Mouse (Mus musculus): ENCODE results near the gene Dag1. TPM values are rescaled to one million over a fixed set of nuclear protein-coding genes. Genes with fewer than 3 reads are reported as not detected.

The Dag1 gene
- polyA plus RNA-seq, 1 experiment from 2014 or later: 107 TPM

GRCm38 (mm10) chr9:108178391-108178790, 85.4 kb downstream of the Dag1 start:
- Histone ChIP-seq H3K9me3 (ENCODE audit: control insufficient read depth, low read length) (no peaks in the 10 kb centered on the region), H3K27me3 (replicated peaks; ENCODE audit: control insufficient read depth, insufficient read depth, low read length) (no peaks in the 10 kb centered on the region), H3K9ac (ENCODE audit: low read depth, low read length) (no peak overlapping the region), H3K36me3 (ENCODE audit: control insufficient read depth, insufficient read depth, low read length) (no peaks in the 10 kb centered on the region), H3K27ac (replicated peaks; ENCODE audit: low read depth, low read length) (no peak overlapping the region), H3K4me3 (ENCODE audit: low read depth, low read length) (no peak overlapping the region), H3K4me2 (ENCODE audit: low read depth, low read length) (no peak overlapping the region), H3K4me1 (ENCODE audit: control insufficient read depth, insufficient read depth, low read length) (no peaks in the 10 kb centered on the region)
- no peak for ATAC-seq (ENCODE audit: low read depth)
- DNase-seq (ENCODE audit: low spot score): no peak
- WGBS: 80% methylated on average over 4 of the region's 5 CpGs

GRCm38 (mm10) chr9:108175116-108175838, 88.5 kb downstream of the Dag1 start:
- H3K27ac ChIP-seq (replicated peaks; ENCODE audit: low read depth, low read length): no peak overlapping the region
- no peak overlapping the region for H3K4me3 ChIP-seq (ENCODE audit: low read depth, low read length)
- ATAC-seq (ENCODE audit: low read depth): no peak
- WGBS: 77% methylated on average over 17 of the region's 19 CpGs
- H3K36me3 ChIP-seq (ENCODE audit: control insufficient read depth, insufficient read depth, low read length): no peaks in the 10 kb centered on the region
- H3K9me3 ChIP-seq (ENCODE audit: control insufficient read depth, low read length): no peaks in the 10 kb centered on the region
- no peak overlapping the region for H3K4me2 ChIP-seq (ENCODE audit: low read depth, low read length)
- no peaks in the 10 kb centered on the region for H3K4me1 ChIP-seq (ENCODE audit: control insufficient read depth, insufficient read depth, low read length)
- no peaks in the 10 kb centered on the region for H3K27me3 ChIP-seq (replicated peaks; ENCODE audit: control insufficient read depth, insufficient read depth, low read length)
- no peak for DNase-seq (ENCODE audit: low spot score)
- H3K9ac ChIP-seq (ENCODE audit: low read depth, low read length): no peak overlapping the region

GRCm38 (mm10) chr9:108172777-108173350, 90.9 kb downstream of the Dag1 start:
- H3K9me3 ChIP-seq (ENCODE audit: control insufficient read depth, low read length): 0 out of 2 replicates have a peak, but pooled peaks cover 3% of the 10 kb centered on the region
- H3K4me2 ChIP-seq (ENCODE audit: low read depth, low read length): no peak overlapping the region
- DNase-seq (ENCODE audit: low spot score) (no peak), ATAC-seq (ENCODE audit: low read depth) (no peak)
- H3K9ac ChIP-seq (ENCODE audit: low read depth, low read length): no peak overlapping the region
- H3K4me3 ChIP-seq (ENCODE audit: low read depth, low read length): no peak overlapping the region
- no peak overlapping the region for H3K27ac ChIP-seq (replicated peaks; ENCODE audit: low read depth, low read length)
- H3K27me3 ChIP-seq (replicated peaks; ENCODE audit: control insufficient read depth, insufficient read depth, low read length): no peaks in the 10 kb centered on the region
- WGBS: 77% methylated on average over 5 of the region's 5 CpGs
- H3K4me1 ChIP-seq (ENCODE audit: control insufficient read depth, insufficient read depth, low read length): no peaks in the 10 kb centered on the region
- H3K36me3 ChIP-seq (ENCODE audit: control insufficient read depth, insufficient read depth, low read length): no peaks in the 10 kb centered on the region

GRCm38 (mm10) chr9:108169751-108170150, 94.0 kb downstream of the Dag1 start:
- ATAC-seq (ENCODE audit: low read depth) (no peak), DNase-seq (ENCODE audit: low spot score) (peak; percentile 23)
- Histone ChIP-seq H3K9me3 (ENCODE audit: control insufficient read depth, low read length) (0 out of 2 replicates have a peak, but pooled peaks cover 3% of the 10 kb centered on the region), H3K4me3 (ENCODE audit: low read depth, low read length) (no peak overlapping the region), H3K27ac (replicated peaks; ENCODE audit: low read depth, low read length) (no peak overlapping the region), H3K36me3 (ENCODE audit: control insufficient read depth, insufficient read depth, low read length) (no peaks in the 10 kb centered on the region), H3K4me1 (ENCODE audit: control insufficient read depth, insufficient read depth, low read length) (no peaks in the 10 kb centered on the region), H3K27me3 (replicated peaks; ENCODE audit: control insufficient read depth, insufficient read depth, low read length) (no peaks in the 10 kb centered on the region), H3K9ac (ENCODE audit: low read depth, low read length) (no peak overlapping the region), H3K4me2 (ENCODE audit: low read depth, low read length) (no peak overlapping the region)
- WGBS: 77% methylated on average over 10 of the region's 10 CpGs

GRCm38 (mm10) chr9:108165143-108165542, 98.6 kb downstream of the Dag1 start:
- Histone ChIP-seq H3K4me3 (ENCODE audit: low read depth, low read length) (no peak overlapping the region), H3K9ac (ENCODE audit: low read depth, low read length) (no peak overlapping the region), H3K36me3 (ENCODE audit: control insufficient read depth, insufficient read depth, low read length) (no peaks in the 10 kb centered on the region), H3K27me3 (replicated peaks; ENCODE audit: control insufficient read depth, insufficient read depth, low read length) (no peaks in the 10 kb centered on the region), H3K27ac (replicated peaks; ENCODE audit: low read depth, low read length) (no peak overlapping the region), H3K4me2 (ENCODE audit: low read depth, low read length) (no peak overlapping the region), H3K9me3 (ENCODE audit: control insufficient read depth, low read length) (0 out of 2 replicates have a peak, but pooled peaks cover 3% of the 10 kb centered on the region), H3K4me1 (ENCODE audit: control insufficient read depth, insufficient read depth, low read length) (no peaks in the 10 kb centered on the region)
- ATAC-seq (ENCODE audit: low read depth) (no peak), DNase-seq (ENCODE audit: low spot score) (no peak)
- WGBS: 44% methylated on average over 8 of the region's 8 CpGs

GRCm38 (mm10) chr9:108163646-108164284, 100.0 kb downstream of the Dag1 start:
- DNase-seq (ENCODE audit: low spot score) (no peak), ATAC-seq (ENCODE audit: low read depth) (no peak)
- H3K27ac ChIP-seq (replicated peaks; ENCODE audit: low read depth, low read length): no peak overlapping the region
- no peak overlapping the region for H3K9ac ChIP-seq (ENCODE audit: low read depth, low read length)
- no peak overlapping the region for H3K4me2 ChIP-seq (ENCODE audit: low read depth, low read length)
- H3K36me3 ChIP-seq (ENCODE audit: control insufficient read depth, insufficient read depth, low read length): no peaks in the 10 kb centered on the region
- H3K9me3 ChIP-seq (ENCODE audit: control insufficient read depth, low read length): 0 out of 2 replicates have a peak, but pooled peaks cover 3% of the 10 kb centered on the region
- 74% methylated on average over 16 of the region's 16 CpGs for WGBS
- no peak overlapping the region for H3K4me3 ChIP-seq (ENCODE audit: low read depth, low read length)
- no peaks in the 10 kb centered on the region for H3K27me3 ChIP-seq (replicated peaks; ENCODE audit: control insufficient read depth, insufficient read depth, low read length)
- H3K4me1 ChIP-seq (ENCODE audit: control insufficient read depth, insufficient read depth, low read length): no peaks in the 10 kb centered on the region

GRCm38 (mm10) chr9:108157891-108158290, 105.9 kb downstream of the Dag1 start:
- no peak overlapping the region for H3K4me3 ChIP-seq (ENCODE audit: low read depth, low read length)
- no peak overlapping the region for H3K4me2 ChIP-seq (ENCODE audit: low read depth, low read length)
- WGBS: 57% methylated on average over 7 of the region's 7 CpGs
- no peaks in the 10 kb centered on the region for H3K27me3 ChIP-seq (replicated peaks; ENCODE audit: control insufficient read depth, insufficient read depth, low read length)
- H3K4me1 ChIP-seq (ENCODE audit: control insufficient read depth, insufficient read depth, low read length): no peaks in the 10 kb centered on the region
- no peak overlapping the region for H3K9ac ChIP-seq (ENCODE audit: low read depth, low read length)
- ATAC-seq (ENCODE audit: low read depth) (no peak), DNase-seq (ENCODE audit: low spot score) (no peak)
- no peaks in the 10 kb centered on the region for H3K36me3 ChIP-seq (ENCODE audit: control insufficient read depth, insufficient read depth, low read length)
- H3K27ac ChIP-seq (replicated peaks; ENCODE audit: low read depth, low read length): no peak overlapping the region
- no peaks in the 10 kb centered on the region for H3K9me3 ChIP-seq (ENCODE audit: control insufficient read depth, low read length)

- no peak for DNase-seq (ENCODE audit: low spot score)
- H3K4me1 ChIP-seq (ENCODE audit: control insufficient read depth, insufficient read depth, low read length): no peaks in the 10 kb centered on the region
- H3K9me3 ChIP-seq (ENCODE audit: control insufficient read depth, low read length): no peaks in the 10 kb centered on the region
- 74% methylated on average over 6 of the region's 6 CpGs for WGBS
- no peak overlapping the region for H3K27ac ChIP-seq (replicated peaks; ENCODE audit: low read depth, low read length)
- H3K36me3 ChIP-seq (ENCODE audit: control insufficient read depth, insufficient read depth, low read length): no peaks in the 10 kb centered on the region
- no peak overlapping the region for H3K9ac ChIP-seq (ENCODE audit: low read depth, low read length)
- H3K27me3 ChIP-seq (replicated peaks; ENCODE audit: control insufficient read depth, insufficient read depth, low read length): no peaks in the 10 kb centered on the region
- H3K4me3 ChIP-seq (ENCODE audit: low read depth, low read length): no peak overlapping the region
- H3K4me2 ChIP-seq (ENCODE audit: low read depth, low read length): no peak overlapping the region
- ATAC-seq (ENCODE audit: low read depth): no peak
These were observed 106.3 kb downstream of the Dag1 start for GRCm38 (mm10) chr9:108157451-108157850.
